Mouse (Mus musculus) intestine, embryonic 14.5 days (tissue): ENCODE data around the gene Bivm. TPM values are rescaled to one million over a fixed set of nuclear protein-coding genes. Genes with fewer than 3 reads are reported as not detected.

Source experiments
- ATAC-seq: fragments of 200-750 bp; cut with Nextera tagmentation; replicated peaks from 2 replicates; pipeline ENCODE4 v1.8.0; 2017; ENCODE audit warnings: low read depth, moderate number of reproducible peaks, moderate TSS enrichment, moderate library complexity; ENCODE audit not compliant: low FRiP score, low TSS enrichment
- DNase-seq: peaks from one replicate; pipeline ENCODE4 v3.0.0-alpha.2; 2018; ENCODE audit warnings: low spot score
- H3K27ac ChIP-seq: fragments of 300-500 bp; sonication (generic); 2 replicates; pipeline ENCODE4 v1.5.1; 2014; ENCODE audit warnings: low read depth, mild to moderate bottlenecking, control low read depth
- H3K27me3 ChIP-seq: fragments of 300-500 bp; sonication (generic); replicated peaks from 2 replicates; pipeline ENCODE4 v1.6.1; 2014; ENCODE audit warnings: low read length, control low read depth; ENCODE audit not compliant: control insufficient read depth, insufficient read depth
- H3K36me3 ChIP-seq: fragments of 300-500 bp; sonication (generic); 2 replicates; pipeline ENCODE4 v1.6.1; 2014; ENCODE audit warnings: low read length, control low read depth; ENCODE audit not compliant: control insufficient read depth, insufficient read depth
- H3K4me1 ChIP-seq: fragments of 300-500 bp; sonication (generic); replicated peaks from 2 replicates; pipeline ENCODE4 v1.6.1; 2014; ENCODE audit warnings: low read length, control low read depth, mixed read lengths; ENCODE audit not compliant: control insufficient read depth, insufficient read depth
- H3K4me2 ChIP-seq: fragments of 300-500 bp; sonication (generic); 2 replicates; pipeline ENCODE4 v1.6.1; 2014; ENCODE audit warnings: low read length
- H3K4me3 ChIP-seq: fragments of 300-500 bp; sonication (generic); 2 replicates; pipeline ENCODE4 v1.5.1; 2014; ENCODE audit warnings: low read depth, low read length, control low read depth, mixed read lengths
- H3K9ac ChIP-seq: fragments of 300-500 bp; sonication (generic); 2 replicates; pipeline ENCODE4 v1.6.1; 2014; ENCODE audit warnings: mild to moderate bottlenecking, low read length
- H3K9me3 ChIP-seq: fragments of 300-500 bp; sonication (generic); 2 replicates; pipeline ENCODE4 v1.6.1; 2016; ENCODE audit warnings: low read length, control low read depth; ENCODE audit not compliant: control insufficient read depth
- WGBS: fragments of 180-500 bp; shearing (Covaris S2); extraction: QIAGEN DNeasy Blood & Tissue Kit; methylation state at CpG from one replicate; pipeline ENCODE4 v1.1.7; 2014; 5-methylcytosine and 5-hydroxymethylcytosine counted together
- polyA plus RNA-seq: library from polyadenylated mRNA; unstranded; fragments of >200 nt; fragmentation: Nextera tagmentation; extraction: Ambion mirVana; gene quantifications from 2 replicates; pipeline ENCODE4 v1.2.1, GENCODE M21; 2014

The Bivm gene
- polyA plus RNA-seq = 20.4 and 24.5 TPM in 2 replicates

- H3K27ac ChIP-seq = peak within 1 kb of the TSS; percentile 95
- H3K4me1 ChIP-seq = peaks cover 4% of the 10 kb centered on the region; the same call in 1 of the 2 replicates
- under 1% methylated on average over 39 of the region's 39 CpGs for WGBS
- peak; percentile 85 for DNase-seq
- H3K9me3 ChIP-seq = no peaks in the 10 kb centered on the region
- H3K27me3 ChIP-seq = no peaks in the 10 kb centered on the region
- H3K9ac ChIP-seq = peak within 1 kb of the TSS; percentile 65
- H3K4me2 ChIP-seq = peak within 1 kb of the TSS; percentile 56
- ATAC-seq = peak; percentile 95
- peaks cover 35% of the 10 kb centered on the region for H3K36me3 ChIP-seq
- peak within 1 kb of the TSS; percentile 82 for H3K4me3 ChIP-seq
These were observed at the start of gene Bivm, which contains the start of gene Kdelc1 for GRCm38 (mm10) chr1:44118239-44119054. Bivm (plus strand) TSS chr1:44118957. Kdelc1 (minus strand) TSS chr1:44118808.

- WGBS = under 1% methylated on average over 54 of the region's 55 CpGs
- H3K9me3 ChIP-seq = no peaks in the 10 kb centered on the region
- peak; percentile 81 for DNase-seq
- peaks cover 3% of the 10 kb centered on the region for H3K4me1 ChIP-seq
- ATAC-seq = peak; percentile 84
- peak overlapping the region; percentile 64 for H3K4me2 ChIP-seq
- peak overlapping the region; percentile 71 for H3K4me3 ChIP-seq
- no peaks in the 10 kb centered on the region for H3K27me3 ChIP-seq
- peak overlapping the region; percentile 73 for H3K9ac ChIP-seq
- peak overlapping the region; percentile 83; the same call in 1 of the 2 replicates for H3K27ac ChIP-seq
- peaks cover 30% of the 10 kb centered on the region for H3K36me3 ChIP-seq
These were observed 17.1 kb upstream of the Bivm start for GRCm38 (mm10) chr1:44101448-44102225.

DNA sequence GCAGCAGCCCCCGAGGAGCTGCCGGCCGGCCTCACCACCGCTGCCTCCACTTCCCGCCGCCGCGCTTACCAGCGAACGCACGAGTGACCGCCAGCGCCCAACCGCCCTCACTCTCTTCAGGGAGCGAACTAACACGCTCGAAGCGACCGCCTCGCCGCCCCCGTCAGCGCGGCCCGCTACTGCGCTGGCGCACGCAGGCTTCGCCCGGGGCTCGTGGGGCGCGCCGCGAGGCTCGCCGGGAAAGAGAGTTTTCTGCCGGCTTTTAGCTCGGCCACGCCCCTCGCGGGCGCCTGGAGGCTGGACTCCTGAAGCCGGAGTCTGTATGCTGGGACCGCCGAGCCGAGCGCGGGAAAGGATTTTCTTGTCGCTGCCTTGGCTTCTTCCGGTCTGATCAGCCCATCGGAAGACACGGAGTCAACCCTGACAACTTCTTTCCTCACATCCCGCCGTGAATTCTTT, 16.5 kb upstream of the Bivm start, which contains the start of gene Tex30:
Gene Tex30, minus strand, starts transcription at position 183 of the 459 bp plus-strand sequence.
- no peaks in the 10 kb centered on the region for H3K27me3 ChIP-seq
- peak; percentile 97 for ATAC-seq
- peak within 1 kb of the TSS; percentile 73 for H3K9ac ChIP-seq
- WGBS = under 1% methylated on average over 55 of the region's 55 CpGs
- H3K9me3 ChIP-seq = no peaks in the 10 kb centered on the region
- H3K4me2 ChIP-seq = peak within 1 kb of the TSS; percentile 64
- H3K36me3 ChIP-seq = peaks cover 31% of the 10 kb centered on the region
- H3K4me1 ChIP-seq = peaks cover 3% of the 10 kb centered on the region
- peak within 1 kb of the TSS; percentile 83; the same call in 1 of the 2 replicates for H3K27ac ChIP-seq
- H3K4me3 ChIP-seq = peak within 1 kb of the TSS; percentile 71
- DNase-seq = peak; percentile 90

- Histone ChIP-seq H3K9ac (peak overlapping the region; percentile 32; the same call in 1 of the 2 replicates), H3K9me3 (no peaks in the 10 kb centered on the region), H3K4me1 (peaks cover 3% of the 10 kb centered on the region), H3K4me3 (peak overlapping the region; percentile 71), H3K4me2 (peak overlapping the region; percentile 53), H3K27me3 (no peaks in the 10 kb centered on the region), H3K27ac (no peak overlapping the region; the same call in 1 of the 2 replicates), H3K36me3 (peaks cover 35% of the 10 kb centered on the region)
- DNase-seq = no peak
- 11% methylated on average over 5 of the region's 5 CpGs for WGBS
- ATAC-seq = peak; percentile 41; the same call in 1 of the 2 replicates
These were observed 15.8 kb upstream of the Bivm start for GRCm38 (mm10) chr1:44102939-44103338.

- H3K4me3 ChIP-seq = peak overlapping the region; percentile 82
- H3K27me3 ChIP-seq = no peaks in the 10 kb centered on the region
- H3K27ac ChIP-seq = no peak overlapping the region
- peaks cover 42% of the 10 kb centered on the region for H3K36me3 ChIP-seq
- no peaks in the 10 kb centered on the region for H3K9me3 ChIP-seq
- DNase-seq (no peak), ATAC-seq (no peak)
- peak overlapping the region; percentile 65 for H3K9ac ChIP-seq
- H3K4me2 ChIP-seq = peak overlapping the region; percentile 56
- peaks cover 4% of the 10 kb centered on the region; the same call in 1 of the 2 replicates for H3K4me1 ChIP-seq
These were observed 1.2 kb upstream of the Bivm start for GRCm38 (mm10) chr1:44117571-44117970.

GRCm38 (mm10) chr1:44119201-44120073, 680 bp downstream of the Bivm start:
- peak; percentile 89 for ATAC-seq

GRCm38 (mm10) chr1:44120074-44120406, 1.3 kb downstream of the Bivm start:
- Histone ChIP-seq H3K9me3 (no peaks in the 10 kb centered on the region), H3K36me3 (peaks cover 19% of the 10 kb centered on the region), H3K4me2 (peak overlapping the region; percentile 56), H3K27ac (peak overlapping the region; percentile 95), H3K4me3 (peak overlapping the region; percentile 82), H3K27me3 (no peaks in the 10 kb centered on the region), H3K4me1 (peaks cover 4% of the 10 kb centered on the region; the same call in 1 of the 2 replicates), H3K9ac (peak overlapping the region; percentile 65)
- no peak for DNase-seq
- ATAC-seq = peak; percentile 37
- 4% methylated on average over 6 of the region's 6 CpGs for WGBS

More at GRCm38 (mm10) chr1:44119201-44120073, 680 bp downstream of the Bivm start:
- peak overlapping the region; percentile 82 for H3K4me3 ChIP-seq
- peak; percentile 87 for DNase-seq
- H3K9ac ChIP-seq = peak overlapping the region; percentile 65
- H3K4me2 ChIP-seq = peak overlapping the region; percentile 56
- H3K27ac ChIP-seq = peak overlapping the region; percentile 95
- H3K9me3 ChIP-seq = no peaks in the 10 kb centered on the region
- no peaks in the 10 kb centered on the region for H3K27me3 ChIP-seq
- H3K36me3 ChIP-seq = peaks cover 25% of the 10 kb centered on the region
- WGBS = under 1% methylated on average over 41 of the region's 43 CpGs
- peaks cover 4% of the 10 kb centered on the region; the same call in 1 of the 2 replicates for H3K4me1 ChIP-seq
